Comparison of ENCODE assay signal across 8 mouse cellular contexts in the genomic region with DNA sequence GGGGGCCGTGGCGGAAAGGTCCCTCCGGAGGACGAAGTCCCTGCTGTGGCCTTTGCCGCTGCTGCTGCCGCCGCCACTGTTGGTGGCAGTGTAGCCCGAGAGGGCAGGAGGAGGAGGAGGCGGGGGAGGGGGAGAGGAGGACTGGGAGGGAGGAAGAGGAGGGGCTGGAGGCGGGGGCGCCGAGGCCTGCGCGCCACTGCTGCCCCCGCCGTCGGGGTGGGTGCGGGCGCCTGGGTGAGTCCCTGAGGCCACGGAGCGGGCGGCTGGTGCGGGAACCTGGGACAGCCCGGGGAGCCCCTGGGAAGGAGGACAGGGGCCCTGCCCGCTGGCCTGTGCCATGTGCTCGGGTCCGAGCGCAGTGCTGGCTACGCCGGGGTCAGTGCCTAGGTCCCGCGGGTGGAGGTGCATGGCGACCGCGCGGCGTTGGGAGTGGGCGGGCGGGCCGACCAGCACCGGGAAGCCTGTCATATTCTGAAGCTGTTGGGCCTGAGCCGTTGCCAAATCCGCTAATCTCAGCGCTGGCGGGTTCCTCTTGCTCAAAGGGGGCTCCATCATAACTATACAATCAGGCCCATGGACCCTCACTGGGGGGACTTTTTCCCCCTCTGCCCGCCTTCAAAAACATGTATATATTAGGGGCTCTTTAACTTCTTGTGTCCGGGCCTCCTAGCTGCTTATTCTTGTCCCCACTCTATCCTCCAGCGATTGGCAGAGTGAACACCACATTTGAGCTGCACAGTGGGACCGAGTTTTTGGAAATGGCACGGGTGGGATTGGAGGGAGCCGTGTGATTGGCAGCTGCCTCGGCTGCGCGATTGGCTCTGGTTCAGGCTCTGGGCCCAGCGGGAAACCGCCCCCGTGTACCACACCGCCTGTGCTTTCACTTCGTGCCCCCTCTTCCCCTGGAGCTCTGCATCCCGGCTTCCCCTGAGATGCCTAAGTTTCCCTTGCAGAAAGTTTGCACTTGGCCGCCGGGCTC. TPM values are rescaled to one million over a fixed set of nuclear protein-coding genes. Genes with fewer than 3 reads are reported as not detected.
DNase-seq lines count a peak whose midpoint lies in the region; ATAC-seq lines count a peak whose summit lies in the region.
"Had no signal": no experiment of that assay in that cellular context is flagged by ENCODE, and none has a peak within 500 bp of the region (broad histone marks: within the 10 kb centered on the region; RNA-seq: fewer than 3 reads in every experiment).

A gene (minus strand): TSS at position 915 of the 979 bp plus-strand sequence.

- H3K27me3 ChIP-seq in lung, embryonic 16.5 days (ENCODE audit: control insufficient read depth, insufficient read depth, low read depth, low read length): peaks cover 90% of the 10 kb centered on the region
- peaks cover 95% of the 10 kb centered on the region for H3K27me3 ChIP-seq in embryonic facial prominence, embryonic 15.5 days
- H3K27me3 ChIP-seq in neural tube, embryonic 15.5 days (replicated peaks): peaks cover 82% of the 10 kb centered on the region

- DNase-seq in lung, postnatal 10 days: no peak
- peak; percentile 93 for DNase-seq in cerebellum, adult 11-12 months
- peak; percentile 43 for DNase-seq in kidney, postnatal 10 days
- DNase-seq in left cerebral cortex, adult 8-10 months (ENCODE audit: low spot score in 2 of 2): no peak

- peak within 1 kb of the TSS; percentile 91 for H3K4me2 ChIP-seq in lung, embryonic 16.5 days (ENCODE audit: low read depth, low read length)
- H3K4me2 ChIP-seq in embryonic facial prominence, embryonic 15.5 days (replicated peaks): peak within 1 kb of the TSS; percentile 94
- H3K4me2 ChIP-seq in neural tube, embryonic 15.5 days: peak within 1 kb of the TSS; percentile 81

- WGBS in lung, embryonic 16.5 days: under 1% methylated on average over 51 of the region's 62 CpGs
- WGBS in embryonic facial prominence, embryonic 15.5 days: 1% methylated on average over 57 of the region's 62 CpGs
- 2% methylated on average over 40 of the region's 62 CpGs for WGBS in neural tube, embryonic 15.5 days

- H3K4me3 ChIP-seq in lung, embryonic 16.5 days (ENCODE audit: low read length): peak within 1 kb of the TSS; percentile 54
- H3K4me3 ChIP-seq in embryonic facial prominence, embryonic 15.5 days (replicated peaks): peak within 1 kb of the TSS; percentile 49
- H3K4me3 ChIP-seq in neural tube, embryonic 15.5 days (replicated peaks): peak within 1 kb of the TSS; percentile 47

- no peaks in the 10 kb centered on the region for H3K36me3 ChIP-seq in lung, embryonic 16.5 days (ENCODE audit: control insufficient read depth, insufficient read depth, low read length)
- no peaks in the 10 kb centered on the region for H3K36me3 ChIP-seq in embryonic facial prominence, embryonic 15.5 days
- no peaks in the 10 kb centered on the region for H3K36me3 ChIP-seq in neural tube, embryonic 15.5 days

- no peak within 1 kb of the TSS for H3K27ac ChIP-seq in lung, embryonic 16.5 days (ENCODE audit: low read length)
- H3K27ac ChIP-seq in embryonic facial prominence, embryonic 15.5 days (replicated peaks): no peak within 1 kb of the TSS
- H3K27ac ChIP-seq in neural tube, embryonic 15.5 days (replicated peaks): peak within 1 kb of the TSS; percentile 81

- ATAC-seq in lung, embryonic 16.5 days (ENCODE audit: low read depth): peak; percentile 34; the same call in 1 of the 2 replicates
- 0 out of 2 replicates have a peak, but pooled peaks have one; percentile 23 for ATAC-seq in embryonic facial prominence, embryonic 15.5 days (ENCODE audit: insufficient number of reproducible peaks, low FRiP score, low TSS enrichment, low read depth)
- peak; percentile 72 for ATAC-seq in neural tube, embryonic 15.5 days (ENCODE audit: low FRiP score)

- no peaks in the 10 kb centered on the region for H3K9me3 ChIP-seq in lung, embryonic 16.5 days (ENCODE audit: control insufficient read depth, low read length)
- H3K9me3 ChIP-seq in embryonic facial prominence, embryonic 15.5 days (replicated peaks): no peaks in the 10 kb centered on the region
- no peaks in the 10 kb centered on the region for H3K9me3 ChIP-seq in neural tube, embryonic 15.5 days (replicated peaks)

- peak within 1 kb of the TSS; percentile 35; the same call in 1 of the 2 replicates for H3K9ac ChIP-seq in lung, embryonic 16.5 days (ENCODE audit: low read length)
- H3K9ac ChIP-seq in embryonic facial prominence, embryonic 15.5 days: no peak within 1 kb of the TSS
- peak within 1 kb of the TSS; percentile 46 for H3K9ac ChIP-seq in neural tube, embryonic 15.5 days (replicated peaks)

- peaks cover 23% of the 10 kb centered on the region for H3K4me1 ChIP-seq in lung, embryonic 16.5 days (replicated peaks; ENCODE audit: control insufficient read depth, insufficient read depth, low read length)
- peaks cover 25% of the 10 kb centered on the region for H3K4me1 ChIP-seq in embryonic facial prominence, embryonic 15.5 days
- H3K4me1 ChIP-seq in neural tube, embryonic 15.5 days: peaks cover 23% of the 10 kb centered on the region

RNA-seq across cellular contexts. Expression of the gene that starts here (rescaled TPM):
- not detected in 2 replicates for polyA plus RNA-seq in lung, embryonic 16.5 days (2015; fragmentation: Nextera tagmentation; extraction: Ambion mirVana)
- 0.09 and 0.89 TPM in 2 replicates for polyA plus RNA-seq in embryonic facial prominence, embryonic 15.5 days (2015; fragmentation: Nextera tagmentation; extraction: Ambion mirVana)
- 3.9 and 6.2 TPM in 2 replicates for polyA plus RNA-seq in neural tube, embryonic 15.5 days (2015; fragmentation: Nextera tagmentation; extraction: Ambion mirVana)
- total RNA-seq in left cerebral cortex, adult 8-10 months (2022): 1 to 10 TPM; 2.2 to 6.1 (median 3.5) TPM
- polyA plus RNA-seq: large intestine, adult 2 months had no signal

Comparison
In these comparisons a context has a peak if more than half of its experiments do, and no peak if none do; other contexts are left out.
1. Peak in ATAC-seq, H3K4me3 ChIP-seq, H3K9ac ChIP-seq and H3K4me2 ChIP-seq in lung, embryonic 16.5 days; RNA of the gene not detected or under 1 TPM.
2. Peak in ATAC-seq, H3K4me3 ChIP-seq and H3K4me2 ChIP-seq in embryonic facial prominence, embryonic 15.5 days; RNA of the gene not detected or under 1 TPM.
3. DNase-seq: peak in cerebellum, adult 11-12 months (single experiment) and kidney, postnatal 10 days (single experiment); none in lung, postnatal 10 days (single experiment) and left cerebral cortex, adult 8-10 months (0 of 2).
4. Peak in every context shown above with its lines, with median percentiles within 50 percentile points of each other: ATAC-seq, H3K4me2 ChIP-seq and H3K4me3 ChIP-seq.